Mouse (Mus musculus): ENCODE measurements around the gene Ubd. TPM values are rescaled to one million over a fixed set of nuclear protein-coding genes. Genes with fewer than 3 reads are reported as not detected.
A peak's percentile ranks its signal among the peaks of the same experiment; 100 is the strongest.
"Not testable (repeated sequence)": the region's sequence is repeated elsewhere in the genome, so short reads cannot be mapped to it uniquely, and the experiment has no call there.

Ubd gene
- total RNA-seq (2021): under 1 TPM in 1 of 2 experiments, not detected in 1; 0.74 TPM
- long read RNA-seq, experiment 1: 0 reads
- long read RNA-seq, experiment 2: 0 reads

DNA sequence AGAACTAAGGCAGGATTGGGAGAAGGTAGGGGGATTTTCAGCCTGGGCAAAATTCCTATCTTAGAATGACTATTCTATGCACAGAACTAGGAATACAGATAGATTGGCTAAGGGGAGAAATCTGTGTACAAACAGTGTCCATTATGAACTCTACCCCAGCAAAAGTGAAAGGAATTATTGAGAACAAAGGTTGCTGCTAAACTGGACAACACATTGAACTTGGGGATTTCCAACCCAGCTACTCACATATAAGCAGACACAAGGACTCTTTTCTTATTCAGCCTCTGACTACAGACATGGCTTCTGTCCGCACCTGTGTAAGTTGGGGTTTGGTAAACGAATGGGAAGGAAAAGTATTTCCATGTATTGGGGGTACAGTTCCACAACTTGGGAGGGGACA is at the start of gene Ubd:
Gene Ubd (plus strand): TSS at position 237 of the 400 bp plus-strand sequence.
- DNase-seq (ENCODE audit: low spot score): no peak

DNA sequence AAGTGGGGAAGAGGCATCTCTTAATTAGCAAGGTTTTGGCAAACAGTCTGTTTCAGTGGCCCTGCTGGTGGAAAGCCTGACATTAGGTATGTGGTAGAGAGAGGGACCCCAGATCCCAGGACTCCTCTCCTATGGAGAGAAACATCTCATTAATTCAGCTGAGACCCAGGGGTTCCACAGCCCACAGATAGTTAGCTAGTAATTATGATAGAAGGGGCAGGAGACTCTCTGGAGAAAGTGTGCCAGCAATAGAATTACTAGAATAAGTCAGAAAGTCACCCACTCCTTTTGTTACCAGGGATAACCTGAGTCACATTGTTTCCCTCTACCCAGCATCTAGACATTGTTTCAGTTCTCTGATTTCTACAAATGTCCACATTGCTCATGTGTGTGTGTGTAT is 32.3 kb upstream of the Ubd start, which contains the start of gene Olfr93:
Gene Olfr93 (minus strand): TSS at position 101 of the 400 bp plus-strand sequence.
- no peak for DNase-seq (ENCODE audit: low spot score)

DNA sequence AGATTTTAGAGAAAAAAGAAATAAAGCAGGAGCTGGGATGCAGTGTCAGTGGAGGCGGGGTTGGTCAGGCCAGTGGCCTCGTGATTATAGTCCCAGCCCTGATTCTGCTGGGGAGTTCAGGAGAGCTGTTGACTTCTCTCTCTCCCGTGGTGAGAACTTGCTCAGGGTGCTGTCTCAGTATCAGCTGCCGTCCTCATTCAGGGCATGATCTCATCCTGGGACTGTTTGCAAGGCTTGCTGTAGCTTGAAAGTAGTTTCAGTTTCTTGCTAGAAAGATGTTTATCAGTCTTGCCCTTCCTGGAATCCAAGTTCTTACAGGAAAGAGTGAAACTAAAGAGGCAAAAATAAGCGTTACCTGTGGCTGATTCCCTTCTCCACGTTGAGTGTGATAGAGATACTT is 8.2 kb upstream of the Ubd start:
- no peak for DNase-seq (ENCODE audit: low spot score)

DNA sequence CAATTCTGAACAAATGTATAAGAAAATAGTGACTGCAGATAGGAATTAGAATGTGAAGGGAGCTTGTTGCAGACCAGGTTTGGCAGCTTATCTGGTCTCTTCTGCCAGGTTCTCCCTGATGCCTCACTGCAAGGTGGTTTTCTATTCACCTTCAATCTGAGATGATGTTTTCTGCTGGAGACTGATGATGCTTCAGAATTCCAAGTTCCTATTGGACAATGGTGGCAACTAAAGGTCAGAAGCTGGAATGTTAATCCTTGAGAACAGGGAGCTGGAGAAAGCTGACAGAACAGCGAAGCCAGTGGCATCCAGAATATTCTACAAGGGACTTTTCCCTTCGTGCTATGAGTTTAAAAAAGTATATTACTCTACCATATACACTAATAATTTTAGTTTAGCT is 3.0 kb upstream of the Ubd start:
- peak; percentile 39 for DNase-seq (ENCODE audit: low spot score)

DNA sequence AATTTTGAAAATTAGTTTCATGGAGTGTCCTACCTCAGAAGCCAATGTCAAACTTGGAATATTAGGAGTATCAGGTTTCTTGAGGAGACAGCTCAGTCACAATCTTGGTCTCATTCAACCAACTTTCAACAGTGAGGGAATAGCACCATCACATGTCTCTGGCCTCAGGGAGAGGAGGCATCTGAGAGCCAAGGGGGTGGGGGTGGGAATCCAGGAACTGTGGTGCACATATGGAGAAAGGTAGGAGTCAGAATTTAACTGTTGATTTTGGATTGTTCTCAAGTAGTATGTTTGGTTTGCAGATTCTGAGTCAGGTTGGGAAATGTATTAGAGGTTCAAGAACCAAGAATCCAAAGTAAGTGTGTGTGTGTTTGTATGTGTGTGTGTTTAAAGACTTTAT is 660 bp upstream of the Ubd start:
- no peak for DNase-seq (ENCODE audit: low spot score)

DNA sequence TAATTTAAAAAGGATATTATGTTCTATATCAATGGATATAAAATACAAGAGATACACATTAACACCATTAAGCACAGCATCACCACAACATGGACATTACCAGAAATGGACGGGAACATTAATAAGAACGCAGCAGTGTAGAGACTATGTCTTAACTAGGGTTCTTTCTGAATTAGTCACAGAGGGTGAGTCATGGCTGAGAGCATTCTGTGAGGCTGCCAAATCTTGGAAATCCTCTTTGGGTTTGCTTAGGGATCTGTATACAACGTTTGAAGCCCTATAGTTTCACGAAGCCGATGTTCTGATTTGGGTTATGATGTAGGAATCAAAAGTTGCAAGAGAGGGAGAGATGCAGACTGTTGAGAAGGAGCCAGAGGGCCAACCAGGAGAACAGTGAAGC is 1.1 kb downstream of the Ubd start:
- no peak for DNase-seq (ENCODE audit: low spot score)

DNA sequence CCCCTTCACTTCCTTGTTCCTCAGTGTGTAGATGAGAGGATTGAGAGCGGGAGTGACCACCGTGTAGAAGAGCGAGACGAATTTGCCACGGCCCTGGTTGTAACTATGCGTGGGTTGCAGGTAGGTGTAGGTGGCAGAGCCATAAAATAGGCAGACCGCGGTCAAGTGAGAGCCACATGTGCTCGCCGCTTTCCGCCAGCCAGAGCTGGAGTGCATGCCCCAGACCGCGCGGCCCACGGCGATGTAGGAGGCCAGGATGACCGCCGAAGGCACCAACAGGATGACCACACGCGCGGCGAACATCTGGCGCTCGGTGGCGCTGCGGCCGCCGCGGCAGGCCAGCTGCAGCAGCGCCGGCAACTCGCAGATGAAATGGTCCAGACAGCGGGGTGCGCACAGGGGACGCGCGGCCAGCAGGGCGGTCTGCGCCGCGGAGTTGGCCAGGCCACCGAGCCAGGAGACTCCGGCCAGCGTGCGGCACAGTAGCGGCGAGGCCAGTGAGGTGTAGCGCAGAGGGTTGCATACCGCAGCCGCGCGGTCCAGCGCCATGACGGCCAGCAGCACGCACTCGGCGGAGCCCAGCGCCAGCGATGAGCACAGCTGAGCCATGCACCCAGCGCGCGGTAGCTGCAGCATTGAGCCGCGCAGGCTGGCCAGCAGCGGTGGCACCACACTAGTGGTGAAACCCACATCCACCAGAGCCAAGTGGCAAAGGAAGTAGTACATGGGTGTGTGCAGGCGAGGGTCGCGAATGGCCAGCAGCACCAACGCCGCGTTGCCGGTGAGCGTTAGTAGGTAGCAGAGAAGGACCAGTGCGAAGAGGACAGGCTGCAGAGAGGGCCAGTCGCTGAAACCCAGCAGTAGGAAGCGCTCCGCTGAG is 3.4 kb downstream of the Ubd start:
- no peak for DNase-seq (ENCODE audit: low spot score)

DNA sequence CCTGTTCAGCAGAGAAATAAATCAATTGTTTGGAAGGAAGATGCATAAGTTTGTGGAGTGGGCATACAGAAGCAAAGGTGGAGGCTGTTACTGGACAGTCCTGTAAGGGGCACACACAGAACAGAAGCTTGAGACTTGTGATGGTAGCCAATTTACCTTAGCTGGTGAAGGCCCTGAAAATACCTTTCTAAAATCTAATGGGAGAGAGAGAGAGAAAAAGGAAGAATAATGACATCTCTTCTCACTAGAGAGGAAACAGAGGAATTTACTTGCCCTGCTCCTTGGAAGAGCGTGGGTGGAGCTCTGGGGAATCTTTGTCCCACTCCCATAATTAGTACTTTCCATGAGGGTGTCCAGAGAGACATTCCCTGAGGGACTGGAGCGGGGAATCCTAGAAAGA is 7.2 kb downstream of the Ubd start, which contains the start of gene Olfr94:
Gene Olfr94 (minus strand): TSS at position 101 of the 400 bp plus-strand sequence.
- DNase-seq (ENCODE audit: low spot score): no peak

DNA sequence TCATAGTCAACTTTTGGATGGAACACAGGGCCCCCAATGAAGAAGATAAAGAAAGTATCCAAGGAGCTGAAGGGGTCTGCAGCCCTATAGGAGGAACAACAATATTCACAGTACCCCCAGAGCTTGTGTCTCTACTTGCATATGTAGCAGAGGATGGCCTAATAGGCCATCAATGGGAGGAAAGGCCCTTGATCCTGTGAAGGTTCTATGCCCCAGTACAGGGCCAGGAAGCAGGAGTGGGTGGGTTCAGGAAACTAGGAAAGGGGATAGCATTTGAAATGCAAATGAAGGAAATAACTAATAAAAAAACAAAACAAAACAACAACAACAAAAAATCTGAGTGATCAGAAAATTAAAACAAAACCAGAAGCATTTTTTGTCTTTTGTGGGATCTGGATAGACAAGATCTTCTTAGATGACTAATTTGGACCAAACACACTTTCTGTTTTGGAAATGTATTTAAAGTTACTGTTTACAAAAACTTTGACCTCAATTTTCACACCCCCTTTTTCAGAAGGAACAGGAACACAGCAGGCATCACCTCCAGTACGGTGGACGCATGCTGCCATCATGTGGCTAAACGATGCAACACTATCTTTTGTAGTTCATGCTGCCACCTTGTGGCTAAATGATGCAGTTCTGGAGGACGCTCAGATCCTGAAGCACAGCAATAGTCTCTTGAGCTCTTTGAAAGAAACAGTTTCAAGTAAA is 9.7 kb downstream of the Ubd start:
- peak; percentile 77 for DNase-seq (ENCODE audit: low spot score)

DNA sequence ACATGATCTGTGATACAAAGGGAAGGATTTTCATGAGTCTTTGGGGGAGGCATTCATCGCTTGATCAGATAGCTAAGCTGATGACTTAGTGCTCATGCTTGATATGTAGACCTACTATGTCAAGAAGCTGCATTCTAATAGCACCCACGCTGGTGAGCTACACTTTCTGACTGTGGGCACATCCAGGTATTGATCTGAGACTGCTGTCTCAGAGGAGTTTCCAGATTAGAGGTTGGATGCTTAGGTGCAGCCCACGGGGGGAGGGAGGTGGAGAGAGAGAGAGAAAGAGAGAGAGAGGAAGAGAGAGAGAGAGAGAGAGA is 10.2 kb downstream of the Ubd start:
- DNase-seq (ENCODE audit: low spot score): no peak

DNA sequence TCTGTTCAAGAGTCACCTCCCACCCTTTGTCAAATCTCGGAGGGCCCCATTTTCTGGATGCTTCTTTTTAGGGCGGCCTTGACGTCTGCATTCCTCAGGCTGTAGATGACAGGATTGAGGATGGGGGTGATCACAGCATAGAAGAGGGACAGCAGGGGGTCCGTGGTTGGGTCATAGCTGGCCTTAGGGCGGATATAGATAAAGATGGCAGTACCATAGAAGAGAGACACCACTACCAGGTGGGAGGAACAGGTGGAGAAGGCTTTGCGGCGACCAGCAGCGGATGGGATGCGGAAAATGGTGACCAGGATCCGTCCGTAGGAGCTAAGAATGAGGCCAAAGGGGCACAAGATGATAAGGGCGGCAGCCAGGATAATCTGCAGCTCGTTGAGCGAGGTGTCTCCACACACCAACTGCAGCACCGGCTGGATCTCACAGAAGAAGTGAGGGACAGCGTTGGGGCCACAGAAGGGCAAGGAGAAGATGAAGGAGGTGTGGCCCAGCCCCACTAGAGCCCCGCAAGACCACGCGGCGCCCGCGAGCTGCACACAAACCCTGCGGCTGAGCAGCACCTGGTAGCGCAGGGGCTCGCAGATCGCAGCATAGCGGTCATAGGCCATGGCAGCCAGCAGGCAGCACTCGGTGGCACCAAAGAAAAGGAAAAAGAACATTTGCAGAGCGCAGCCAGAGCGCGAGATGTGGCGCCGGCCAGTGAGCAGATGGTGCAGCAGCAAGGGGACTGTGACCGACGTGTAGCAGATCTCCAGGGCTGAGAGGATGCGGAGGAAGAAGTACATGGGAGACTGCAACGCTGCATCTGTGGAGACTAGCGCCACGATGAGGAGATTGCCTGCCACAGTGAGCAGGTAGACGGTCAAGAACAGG is 17.4 kb downstream of the Ubd start:
- no peak for DNase-seq (ENCODE audit: low spot score)

DNA sequence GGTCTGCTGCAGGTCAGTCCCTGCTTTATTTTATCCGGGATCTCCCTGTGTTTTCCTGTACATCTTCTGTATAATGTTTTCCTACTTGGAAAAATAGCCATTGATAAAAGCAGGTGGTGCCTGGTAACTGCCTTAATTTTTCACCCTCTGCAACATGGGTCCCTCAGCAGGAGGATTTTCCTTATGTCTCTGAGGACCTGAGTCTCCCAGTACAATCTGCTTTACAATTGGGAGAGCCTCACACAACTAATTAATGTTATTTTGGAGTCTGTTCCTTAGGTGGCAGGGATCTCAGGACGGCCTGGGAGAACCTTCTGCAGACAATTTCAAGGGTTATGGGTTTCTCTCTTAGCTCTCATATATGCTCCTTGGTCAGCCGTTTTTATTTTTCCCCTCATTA is 19.3 kb downstream of the Ubd start, which contains the start of gene Olfr95:
Gene Olfr95 (minus strand): TSS at position 101 of the 400 bp plus-strand sequence.
- DNase-seq (ENCODE audit: low spot score): no peak

DNA sequence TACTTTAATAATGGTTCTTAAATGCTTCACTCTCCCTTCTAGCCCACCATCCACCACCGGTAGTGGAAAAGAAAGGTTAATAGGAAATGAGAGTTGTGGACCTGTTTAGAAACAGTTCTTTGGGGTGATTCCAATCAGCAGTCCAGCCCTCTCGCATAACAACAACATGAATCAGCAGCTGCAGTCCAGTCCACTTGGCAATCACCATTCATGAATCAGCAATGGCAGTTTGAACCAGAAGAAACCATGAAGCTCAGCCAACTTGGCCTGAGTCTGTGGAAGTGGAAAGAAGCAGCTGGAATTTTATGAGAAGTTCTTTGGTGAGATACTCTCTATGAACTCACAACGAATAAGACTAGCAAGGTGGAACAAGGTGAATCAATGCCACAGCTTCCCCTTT is 24.8 kb downstream of the Ubd start:
- peak; percentile 58 for DNase-seq (ENCODE audit: low spot score)

DNA sequence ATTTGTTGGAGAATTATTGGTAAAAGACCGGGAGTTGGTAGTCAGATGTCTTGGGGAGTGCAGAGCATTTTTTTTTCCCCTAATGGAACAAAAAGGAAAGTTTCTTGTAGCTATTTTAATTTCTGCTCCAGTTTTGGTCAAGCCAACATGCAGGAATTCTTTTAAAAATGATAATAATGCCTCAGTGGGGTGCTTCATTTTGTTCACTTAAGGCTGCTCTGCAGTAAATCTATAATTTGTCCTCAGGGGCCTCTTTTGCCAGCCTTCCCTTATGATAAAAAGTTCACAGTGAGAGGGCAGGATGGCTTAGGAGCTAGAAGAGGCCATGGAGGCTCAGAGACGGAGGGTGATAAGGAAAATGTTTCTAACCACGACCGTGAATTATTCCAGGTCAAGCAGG is 26.2 kb downstream of the Ubd start, which contains the start of gene Olfr96:
Gene Olfr96 (plus strand): TSS at position 301 of the 400 bp plus-strand sequence.
- no peak for DNase-seq (ENCODE audit: low spot score)

DNA sequence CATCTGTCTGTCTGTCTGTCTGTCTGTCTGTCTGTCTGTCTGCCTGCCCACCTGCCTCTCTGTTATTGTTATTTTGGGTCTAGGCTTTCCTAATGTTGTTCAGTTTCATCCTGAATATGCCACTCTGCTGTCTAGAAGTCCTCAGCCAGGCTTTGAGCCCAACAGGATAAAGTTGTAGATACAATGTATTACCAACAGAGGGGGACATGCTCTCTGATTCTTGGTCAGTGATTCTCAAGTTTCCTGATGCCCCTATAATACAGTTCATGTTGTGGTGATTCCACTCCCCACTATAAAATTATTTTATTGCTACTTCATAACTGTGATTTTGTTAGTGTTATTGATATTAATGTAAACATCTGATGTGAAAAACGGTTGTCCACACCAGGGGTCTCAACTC is 28.2 kb downstream of the Ubd start:
- DNase-seq (ENCODE audit: low spot score): no peak

DNA sequence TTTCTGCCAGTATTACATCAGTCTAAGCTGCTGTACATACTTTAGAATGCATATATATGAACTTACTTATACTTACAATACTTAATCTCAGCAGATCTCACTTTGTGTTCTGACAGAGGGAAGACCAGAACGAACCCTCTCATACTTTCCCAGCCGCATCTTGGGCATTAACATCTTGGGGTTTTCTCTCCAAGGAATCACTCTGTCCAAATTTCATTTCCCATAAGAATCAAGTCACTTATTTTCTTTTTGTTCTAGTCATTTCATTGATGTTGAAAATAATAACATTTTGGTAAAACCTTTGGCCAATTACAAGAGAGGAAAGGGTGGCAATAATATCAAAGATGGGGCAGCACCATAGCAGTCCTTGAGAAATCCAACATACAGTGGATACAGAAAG is 43.5 kb downstream of the Ubd start, which contains the start of gene Olfr97:
Gene Olfr97 (minus strand): TSS at position 101 of the 400 bp plus-strand sequence.
- not testable (repeated sequence) for DNase-seq (ENCODE audit: low spot score)

DNA sequence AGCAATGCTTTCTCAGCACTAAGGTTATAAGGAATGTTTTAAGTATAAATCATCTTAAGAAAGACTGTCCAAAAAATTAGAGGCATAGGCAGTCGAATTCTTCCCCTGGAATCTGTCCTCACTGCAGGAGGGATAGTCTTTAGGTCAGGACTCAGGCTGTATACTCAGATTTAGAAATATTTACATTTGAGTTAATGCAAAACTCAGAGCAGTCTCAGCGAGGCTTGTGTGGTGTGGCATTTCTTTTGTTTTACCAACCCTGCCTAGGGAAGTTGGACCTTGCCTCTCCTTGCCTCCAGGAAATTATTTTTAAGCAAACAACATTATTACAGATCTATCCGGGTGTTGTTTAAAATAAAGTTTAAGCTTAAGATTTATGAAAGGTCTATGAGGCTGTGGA is 48.5 kb downstream of the Ubd start:
- DNase-seq (ENCODE audit: low spot score): no peak

All from gastrocnemius, adult 18-20 months (tissue).